Mouse (Mus musculus) liver, adult 2 months (tissue): ENCODE results near the gene Slc4a7. TPM values are rescaled to one million over a fixed set of nuclear protein-coding genes. Genes with fewer than 3 reads are reported as not detected.

Experiments used
- DNase-seq: peaks from one replicate; pipeline ENCODE4 v3.0.0-alpha.2; 2011; ENCODE audit warnings: low read depth, low spot score; ENCODE audit errors: extremely low read depth
- H3K27ac ChIP-seq: fragments of 200-500 bp; replicated peaks from 2 replicates; pipeline ENCODE4 v1.5.1; 2012; ENCODE audit warnings: low read depth, mild to moderate bottlenecking, control low read depth, inconsistent platforms, low read length; ENCODE audit not compliant: insufficient read depth
- H3K27me3 ChIP-seq: fragments of 200-500 bp; 2 replicates; pipeline ENCODE4 v1.6.1; 2012; ENCODE audit warnings: mild to moderate bottlenecking, moderate library complexity, low read length, inconsistent platforms; ENCODE audit not compliant: control insufficient read depth, insufficient read depth
- H3K36me3 ChIP-seq: fragments of 200-500 bp; 2 replicates; pipeline ENCODE4 v1.6.1; 2012; ENCODE audit warnings: low read length, inconsistent platforms; ENCODE audit not compliant: control insufficient read depth, insufficient read depth
- H3K4me1 ChIP-seq: fragments of 200-500 bp; 2 replicates; pipeline ENCODE4 v1.6.1; 2011; ENCODE audit warnings: low read length; ENCODE audit not compliant: control insufficient read depth, insufficient read depth
- H3K4me3 ChIP-seq: fragments of 200-500 bp; 2 replicates; pipeline ENCODE4 v1.5.1; 2011; ENCODE audit warnings: low read depth, mild to moderate bottlenecking, control low read depth, low read length, moderate library complexity; ENCODE audit not compliant: insufficient read depth
- H3K79me2 ChIP-seq: fragments of 200-500 bp; 2 replicates; pipeline ENCODE4 v1.6.1; 2012; ENCODE audit warnings: inconsistent platforms, mild to moderate bottlenecking, low read length, moderate library complexity; ENCODE audit not compliant: control insufficient read depth, insufficient read depth
- H3K9ac ChIP-seq: fragments of 200-500 bp; 2 replicates; pipeline ENCODE4 v1.6.1; 2012; ENCODE audit warnings: low read depth, mild to moderate bottlenecking, control low read depth, inconsistent platforms, low read length
- CTCF ChIP-seq: fragments of 200-500 bp; IDR thresholded peaks from 2 replicates; pipeline ENCODE4 v1.5.1; 2011; ENCODE audit warnings: low read depth, low read length, control low read depth
- POLR2A ChIP-seq: fragments of 200-500 bp; IDR thresholded peaks from 2 replicates; pipeline ENCODE4 v1.6.1; 2011; ENCODE audit warnings: low read length, control low read depth; ENCODE audit not compliant: insufficient read depth; ENCODE audit errors: extremely low read depth
- WGBS: fragments of 180-500 bp; shearing (Covaris S2); methylation state at CpG from one replicate; pipeline ENCODE4 v1.1.7; 2018; 5-methylcytosine and 5-hydroxymethylcytosine counted together
- polyA plus RNA-seq: library from polyadenylated mRNA; depleted of rRNA; stranded (reverse); fragments of >200 nt; gene quantifications from 2 replicates; pipeline ENCODE4 v1.2.3, GENCODE M21; 2012
- total RNA-seq: library from RNA; depleted of rRNA; stranded (reverse); fragments of >200 nt; gene quantifications from 2 replicates; pipeline ENCODE4 v1.2.3, GENCODE M21; 2014

The Slc4a7 gene
- total and polyA plus RNA-seq, 2 experiments = 1.4 to 10.2 TPM

- Histone ChIP-seq H3K79me2 (no peaks in the 10 kb centered on the region; the same call in 1 of the 2 replicates), H3K4me3 (no peak overlapping the region), H3K27ac (no peak overlapping the region), H3K27me3 (no peaks in the 10 kb centered on the region), H3K36me3 (peaks cover 2% of the 10 kb centered on the region; the same call in 1 of the 2 replicates), H3K9ac (no peak overlapping the region), H3K4me1 (peaks cover 2% of the 10 kb centered on the region)
- 86% methylated on average over 1 of the region's 1 CpGs for WGBS
- DNase-seq = no peak
- TF ChIP-seq POLR2A (no peak), CTCF (no peak)
These were observed 5.0 kb downstream of the Slc4a7 start for GRCm38 (mm10) chr14:14707061-14707460.

DNA sequence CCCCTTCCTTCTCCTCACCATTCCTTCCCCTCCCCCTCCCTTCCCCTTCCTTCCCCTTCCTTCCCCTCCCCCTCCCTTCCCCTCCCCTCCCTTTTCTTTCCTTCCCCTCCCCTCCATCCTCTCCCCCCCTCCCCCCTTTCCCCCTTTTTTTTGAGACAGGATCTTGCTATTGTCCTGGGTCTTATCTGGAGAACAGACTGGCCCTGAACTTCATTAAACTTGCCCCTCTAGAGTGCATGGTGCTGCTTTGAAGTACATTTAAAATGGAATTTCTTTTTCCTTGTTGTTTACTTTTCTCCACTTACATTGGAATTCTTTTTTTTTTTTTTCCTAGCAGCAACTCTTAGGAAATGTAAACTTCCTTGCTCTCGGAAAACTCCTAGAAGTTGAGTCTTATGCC lies 6.9 kb downstream of the Slc4a7 start:
- no peak for TF ChIP-seq CTCF
- no peak for TF ChIP-seq POLR2A
- no peak for DNase-seq
- H3K79me2 ChIP-seq = no peaks in the 10 kb centered on the region; the same call in 1 of the 2 replicates
- no peak overlapping the region for H3K9ac ChIP-seq
- 87% methylated on average over 1 of the region's 1 CpGs for WGBS
- no peak overlapping the region for H3K4me3 ChIP-seq
- peaks cover 2% of the 10 kb centered on the region; the same call in 1 of the 2 replicates for H3K36me3 ChIP-seq
- H3K4me1 ChIP-seq = no peaks in the 10 kb centered on the region
- H3K27me3 ChIP-seq = no peaks in the 10 kb centered on the region
- no peak overlapping the region for H3K27ac ChIP-seq

- no peaks in the 10 kb centered on the region; the same call in 1 of the 2 replicates for H3K79me2 ChIP-seq
- no peak overlapping the region for H3K4me3 ChIP-seq
- TF ChIP-seq POLR2A (no peak), CTCF (no peak)
- H3K27me3 ChIP-seq = no peaks in the 10 kb centered on the region
- peaks cover 2% of the 10 kb centered on the region; the same call in 1 of the 2 replicates for H3K36me3 ChIP-seq
- no peak overlapping the region for H3K27ac ChIP-seq
- no peaks in the 10 kb centered on the region for H3K4me1 ChIP-seq
- H3K9ac ChIP-seq = no peak overlapping the region
- DNase-seq = no peak
These were observed 12.1 kb downstream of the Slc4a7 start for GRCm38 (mm10) chr14:14714130-14714529.

DNA sequence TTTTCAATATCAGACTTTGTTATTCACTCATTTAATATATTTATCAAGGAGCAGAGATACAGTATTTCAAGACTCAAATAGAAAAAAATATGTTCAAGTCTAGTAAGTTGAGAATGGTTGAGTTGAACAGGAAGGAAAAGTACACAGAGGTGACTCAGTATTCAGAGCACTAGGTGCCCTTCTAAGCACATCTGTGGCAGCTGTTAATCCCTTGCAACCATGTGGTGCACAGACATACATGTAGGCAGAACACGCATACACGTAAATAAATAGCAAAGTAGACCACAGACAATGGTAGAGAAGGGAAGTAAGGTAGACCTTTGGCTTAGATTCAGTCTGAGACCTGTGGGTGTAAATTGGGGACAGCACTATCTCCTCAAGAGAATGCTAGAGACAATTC lies 13.7 kb downstream of the Slc4a7 start:
- Histone ChIP-seq H3K4me1 (no peaks in the 10 kb centered on the region), H3K4me3 (no peak overlapping the region), H3K36me3 (peaks cover 1% of the 10 kb centered on the region; the same call in 1 of the 2 replicates), H3K79me2 (no peaks in the 10 kb centered on the region; the same call in 1 of the 2 replicates), H3K9ac (no peak overlapping the region), H3K27ac (no peak overlapping the region), H3K27me3 (no peaks in the 10 kb centered on the region)
- no peak for DNase-seq
- 98% methylated on average over 2 of the region's 2 CpGs for WGBS
- TF ChIP-seq CTCF = no peak
- TF ChIP-seq POLR2A = no peak

DNA sequence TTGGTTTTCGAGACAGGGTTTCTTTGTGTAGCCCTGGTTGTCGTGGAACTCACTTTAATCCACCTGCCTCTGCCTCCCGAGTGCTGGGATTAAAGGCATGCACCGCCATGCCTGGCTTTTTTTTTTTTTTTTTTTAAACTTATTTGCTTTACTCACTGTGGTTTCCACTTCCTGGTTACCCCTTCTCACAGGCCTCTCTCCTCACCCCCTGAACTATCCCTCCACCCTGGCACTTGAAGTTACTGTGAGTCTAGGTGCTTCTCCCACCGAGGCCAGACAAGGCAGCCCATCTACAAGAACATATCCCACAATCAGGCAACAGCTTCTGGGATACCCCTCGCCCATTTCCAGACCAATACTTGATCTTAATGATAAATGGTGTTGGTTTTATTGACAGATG lies 14.8 kb downstream of the Slc4a7 start:
- DNase-seq = no peak
- 94% methylated on average over 6 of the region's 6 CpGs for WGBS
- TF ChIP-seq POLR2A = no peak
- TF ChIP-seq CTCF = no peak
- Histone ChIP-seq H3K9ac (no peak overlapping the region), H3K4me1 (no peaks in the 10 kb centered on the region), H3K79me2 (no peaks in the 10 kb centered on the region), H3K27ac (no peak overlapping the region), H3K27me3 (no peaks in the 10 kb centered on the region), H3K4me3 (no peak overlapping the region), H3K36me3 (no peaks in the 10 kb centered on the region)

GRCm38 (mm10) chr14:14718556-14718955 lies 16.5 kb downstream of the Slc4a7 start:
- Histone ChIP-seq H3K27ac (no peak overlapping the region), H3K36me3 (no peaks in the 10 kb centered on the region), H3K4me1 (no peaks in the 10 kb centered on the region), H3K79me2 (no peaks in the 10 kb centered on the region; the same call in 1 of the 2 replicates), H3K4me3 (no peak overlapping the region), H3K9ac (no peak overlapping the region), H3K27me3 (no peaks in the 10 kb centered on the region)
- TF ChIP-seq POLR2A (no peak), CTCF (no peak)
- DNase-seq = peak; percentile 16
- 88% methylated on average over 4 of the region's 4 CpGs for WGBS
